Mouse (Mus musculus) spleen, adult 2 months (tissue): ENCODE measurements around the gene Abi3bp.

Experiments
- CTCF ChIP-seq: fragments of 200-500 bp; IDR thresholded peaks from 2 replicates; pipeline ENCODE4 v1.5.1; 2011; ENCODE audit warnings: mild to moderate bottlenecking, inconsistent platforms; ENCODE audit not compliant: insufficient read depth, insufficient read length, insufficient replicate concordance; ENCODE audit errors: extremely low read depth
- POLR2A ChIP-seq: fragments of 200-500 bp; IDR thresholded peaks from 2 replicates; pipeline ENCODE4 v1.6.1; 2011; ENCODE audit warnings: low read depth, low read length, inconsistent platforms

DNA sequence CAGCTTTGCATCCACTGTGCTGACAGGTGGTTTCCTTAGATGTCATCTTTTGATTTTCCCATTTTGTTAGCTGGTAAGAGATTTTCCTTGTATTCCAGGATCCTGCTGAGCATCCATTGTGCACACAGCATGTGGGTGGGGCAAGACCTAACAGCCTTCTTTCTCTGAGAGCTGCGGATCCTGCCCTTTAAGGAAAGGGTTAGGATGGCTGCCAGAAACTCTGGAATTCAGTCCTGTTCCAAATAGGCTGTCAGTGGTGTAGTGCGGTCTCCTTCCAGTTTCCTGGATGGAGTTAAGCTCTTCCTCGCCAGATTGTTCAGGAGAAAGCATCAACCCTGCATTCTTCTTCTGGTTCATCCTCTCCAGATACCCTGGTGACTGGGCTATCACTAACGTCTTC lies 8.8 kb downstream of the Abi3bp start:
- no peak for TF ChIP-seq CTCF
- TF ChIP-seq POLR2A, result no peak
